Mouse (Mus musculus): Measurements from ENCODE around the gene Olfr945.

The Olfr945 gene

GRCm38 (mm10) chr9:39276718-39277117, at the start of gene Olfr945:
TSS of gene Olfr945 (minus strand) at chr9:39276818.
- no peak for DNase-seq

GRCm38 (mm10) chr9:39325945-39326344, 49.3 kb upstream of the Olfr945 start, which contains the start of gene Olfr948:
TSS of gene Olfr948 (minus strand) at chr9:39326045.
- no peak for DNase-seq

DNA sequence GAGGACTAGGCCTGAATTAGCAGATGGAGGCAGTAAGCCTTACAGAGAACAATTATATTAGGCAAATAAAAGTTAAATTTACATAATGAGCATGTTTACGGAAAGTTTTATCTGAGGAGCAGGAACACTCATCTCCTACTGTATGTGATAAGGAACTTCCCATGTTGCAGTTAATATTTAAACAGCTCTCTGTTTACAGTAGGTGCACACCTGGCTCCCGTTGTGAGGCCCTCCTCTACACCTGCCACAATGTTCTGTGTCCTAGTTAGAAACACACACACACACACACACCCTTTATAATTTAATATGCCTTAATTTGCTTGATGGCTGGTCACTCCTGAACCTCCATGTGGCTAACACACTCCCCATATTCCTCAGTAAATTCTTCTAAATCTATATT, 10.5 kb upstream of the Olfr945 start:
- no peak for DNase-seq

GRCm38 (mm10) chr9:39249894-39250293, 26.7 kb downstream of the Olfr945 start, which contains the start of gene Olfr1537:
TSS of gene Olfr1537 (minus strand) at chr9:39249994.
- no peak for DNase-seq

Data from B cell, adult 2 months (primary cell).